Mouse (Mus musculus) hindbrain, embryonic 13.5 days (tissue): ENCODE results near the gene Tacc2. TPM values are rescaled to one million over a fixed set of nuclear protein-coding genes. Genes with fewer than 3 reads are reported as not detected.
A peak's percentile ranks its signal among the peaks of the same experiment; 100 is the strongest.

ENCODE experiments used
- ATAC-seq: fragments of 200-750 bp; cut with Nextera tagmentation; 2 replicates; pipeline ENCODE4 v1.8.0; 2017; ENCODE audit warnings: moderate TSS enrichment; ENCODE audit not compliant: low FRiP score
- H3K27ac ChIP-seq: fragments of 300-500 bp; sonication (generic); 2 replicates; pipeline ENCODE4 v1.5.1; 2015; ENCODE audit warnings: inconsistent platforms, mild to moderate bottlenecking, moderate library complexity
- H3K27me3 ChIP-seq: fragments of 300-500 bp; sonication (generic); 2 replicates; pipeline ENCODE4 v1.6.1; 2015; ENCODE audit warnings: mild to moderate bottlenecking, inconsistent platforms
- H3K36me3 ChIP-seq: fragments of 300-500 bp; sonication (generic); 2 replicates; pipeline ENCODE4 v1.6.1; 2015; ENCODE audit warnings: mild to moderate bottlenecking, inconsistent platforms
- H3K4me1 ChIP-seq: fragments of 300-500 bp; sonication (generic); replicated peaks from 2 replicates; pipeline ENCODE4 v1.6.1; 2015; ENCODE audit warnings: inconsistent platforms
- H3K4me2 ChIP-seq: fragments of 300-500 bp; sonication (generic); 2 replicates; pipeline ENCODE4 v1.6.1; 2015; ENCODE audit warnings: inconsistent platforms, mild to moderate bottlenecking, moderate library complexity
- H3K4me3 ChIP-seq: fragments of 300-500 bp; sonication (generic); 2 replicates; pipeline ENCODE4 v1.5.1; 2015; ENCODE audit warnings: mild to moderate bottlenecking, inconsistent platforms
- H3K9ac ChIP-seq: fragments of 300-500 bp; sonication (generic); 2 replicates; pipeline ENCODE4 v1.6.1; 2015; ENCODE audit warnings: mild to moderate bottlenecking, inconsistent platforms
- H3K9me3 ChIP-seq: fragments of 300-500 bp; sonication (generic); 2 replicates; pipeline ENCODE4 v1.6.1; 2016; ENCODE audit warnings: inconsistent platforms
- WGBS: fragments of 180-500 bp; shearing (Covaris S2); methylation state at CpG from one replicate; pipeline ENCODE4 v1.1.7; 2015; 5-methylcytosine and 5-hydroxymethylcytosine counted together
- polyA plus RNA-seq: library from polyadenylated mRNA; unstranded; fragments of >200 nt; fragmentation: Nextera tagmentation; extraction: Ambion mirVana; gene quantifications from 2 replicates; pipeline ENCODE4 v1.2.1, GENCODE M21; 2015

The Tacc2 gene
- polyA plus RNA-seq, 1 experiment from 2014 or later, result 59.1 TPM

GRCm38 (mm10) chr7:130676885-130677540, 99.8 kb downstream of the Tacc2 start:
- Histone ChIP-seq H3K27me3 (no peaks in the 10 kb centered on the region), H3K4me1 (peaks cover 37% of the 10 kb centered on the region), H3K9ac (0 out of 2 replicates have a peak overlapping the region, but pooled peaks have one; percentile 2), H3K4me2 (no peak overlapping the region), H3K36me3 (no peaks in the 10 kb centered on the region), H3K27ac (peak overlapping the region; percentile 81), H3K4me3 (no peak overlapping the region), H3K9me3 (no peaks in the 10 kb centered on the region)
- WGBS, result 47% methylated on average over 11 of the region's 11 CpGs
- peak; percentile 53; the same call in 1 of the 2 replicates for ATAC-seq

GRCm38 (mm10) chr7:130677541-130678274, 100.5 kb downstream of the Tacc2 start:
- Histone ChIP-seq H3K36me3 (no peaks in the 10 kb centered on the region), H3K27me3 (no peaks in the 10 kb centered on the region), H3K9ac (0 out of 2 replicates have a peak overlapping the region, but pooled peaks have one; percentile 2), H3K4me2 (no peak overlapping the region), H3K27ac (peak overlapping the region; percentile 81), H3K9me3 (no peaks in the 10 kb centered on the region), H3K4me3 (no peak overlapping the region), H3K4me1 (peaks cover 37% of the 10 kb centered on the region)
- no peak for ATAC-seq
- WGBS, result 58% methylated on average over 12 of the region's 12 CpGs

- WGBS, result 90% methylated on average over 6 of the region's 6 CpGs
- Histone ChIP-seq H3K4me1 (peaks cover 33% of the 10 kb centered on the region), H3K9ac (no peak overlapping the region), H3K9me3 (no peaks in the 10 kb centered on the region), H3K4me2 (no peak overlapping the region), H3K27me3 (no peaks in the 10 kb centered on the region), H3K4me3 (no peak overlapping the region), H3K36me3 (no peaks in the 10 kb centered on the region), H3K27ac (peak overlapping the region; percentile 81; the same call in 1 of the 2 replicates)
- ATAC-seq, result no peak
Observed at GRCm38 (mm10) chr7:130678414-130678813, 101.2 kb downstream of the Tacc2 start.

GRCm38 (mm10) chr7:130681798-130682197, 104.6 kb downstream of the Tacc2 start:
- no peak for ATAC-seq

GRCm38 (mm10) chr7:130688601-130689000, 111.4 kb downstream of the Tacc2 start:
- Histone ChIP-seq H3K4me1 (peaks cover 11% of the 10 kb centered on the region), H3K36me3 (no peaks in the 10 kb centered on the region), H3K9ac (no peak overlapping the region), H3K4me2 (no peak overlapping the region), H3K9me3 (no peaks in the 10 kb centered on the region), H3K27ac (no peak overlapping the region), H3K4me3 (no peak overlapping the region), H3K27me3 (no peaks in the 10 kb centered on the region)
- ATAC-seq, result no peak
- 83% methylated on average over 4 of the region's 4 CpGs for WGBS

More at GRCm38 (mm10) chr7:130681798-130682197, 104.6 kb downstream of the Tacc2 start:
- Histone ChIP-seq H3K36me3 (no peaks in the 10 kb centered on the region), H3K4me1 (peaks cover 18% of the 10 kb centered on the region), H3K9me3 (no peaks in the 10 kb centered on the region), H3K27me3 (no peaks in the 10 kb centered on the region), H3K4me3 (no peak overlapping the region), H3K4me2 (no peak overlapping the region), H3K9ac (peak overlapping the region; percentile 39; the same call in 1 of the 2 replicates), H3K27ac (peak overlapping the region; percentile 30; the same call in 1 of the 2 replicates)
- WGBS, result 73% methylated on average over 4 of the region's 4 CpGs

- Histone ChIP-seq H3K9me3 (no peaks in the 10 kb centered on the region), H3K4me1 (peaks cover 34% of the 10 kb centered on the region), H3K9ac (no peak overlapping the region), H3K36me3 (no peaks in the 10 kb centered on the region), H3K27me3 (no peaks in the 10 kb centered on the region), H3K4me2 (no peak overlapping the region), H3K4me3 (no peak overlapping the region), H3K27ac (no peak overlapping the region)
- ATAC-seq, result no peak
- WGBS, result 85% methylated on average over 6 of the region's 6 CpGs
Observed at GRCm38 (mm10) chr7:130690869-130691268, 113.6 kb downstream of the Tacc2 start.

GRCm38 (mm10) chr7:130691931-130692330, 114.7 kb downstream of the Tacc2 start:
- Histone ChIP-seq H3K4me3 (peak overlapping the region; percentile 93), H3K27me3 (no peaks in the 10 kb centered on the region), H3K4me2 (peak overlapping the region; percentile 63), H3K9ac (peak overlapping the region; percentile 100), H3K27ac (peak overlapping the region; percentile 100), H3K4me1 (peaks cover 45% of the 10 kb centered on the region), H3K36me3 (no peaks in the 10 kb centered on the region), H3K9me3 (no peaks in the 10 kb centered on the region)
- WGBS, result 52% methylated on average over 2 of the region's 2 CpGs
- ATAC-seq, result no peak

GRCm38 (mm10) chr7:130692392-130692942, 115.2 kb downstream of the Tacc2 start:
- Histone ChIP-seq H3K4me3 (peak overlapping the region; percentile 93), H3K9me3 (no peaks in the 10 kb centered on the region), H3K27me3 (no peaks in the 10 kb centered on the region), H3K4me1 (peaks cover 49% of the 10 kb centered on the region), H3K9ac (peak overlapping the region; percentile 100), H3K36me3 (no peaks in the 10 kb centered on the region), H3K27ac (peak overlapping the region; percentile 100), H3K4me2 (peak overlapping the region; percentile 63)
- under 1% methylated on average over 39 of the region's 39 CpGs for WGBS
- peak; percentile 93 for ATAC-seq

GRCm38 (mm10) chr7:130692943-130693799, 115.9 kb downstream of the Tacc2 start:
- peaks cover 56% of the 10 kb centered on the region for H3K4me1 ChIP-seq

GRCm38 (mm10) chr7:130693800-130694193, 116.6 kb downstream of the Tacc2 start:
- Histone ChIP-seq H3K4me3 (peak overlapping the region; percentile 93), H3K36me3 (no peaks in the 10 kb centered on the region), H3K9me3 (no peaks in the 10 kb centered on the region), H3K27me3 (no peaks in the 10 kb centered on the region), H3K9ac (peak overlapping the region; percentile 100), H3K27ac (peak overlapping the region; percentile 100), H3K4me1 (peaks cover 62% of the 10 kb centered on the region), H3K4me2 (peak overlapping the region; percentile 63)
- ATAC-seq, result no peak
- 11% methylated on average over 11 of the region's 11 CpGs for WGBS

More at GRCm38 (mm10) chr7:130692943-130693799, 115.9 kb downstream of the Tacc2 start:
- Histone ChIP-seq H3K9ac (peak overlapping the region; percentile 100), H3K4me2 (peak overlapping the region; percentile 63), H3K27ac (peak overlapping the region; percentile 100), H3K4me3 (peak overlapping the region; percentile 93), H3K27me3 (no peaks in the 10 kb centered on the region), H3K36me3 (no peaks in the 10 kb centered on the region), H3K9me3 (no peaks in the 10 kb centered on the region)
- WGBS, result 1% methylated on average over 19 of the region's 19 CpGs
- ATAC-seq, result peak; percentile 67

- Histone ChIP-seq H3K36me3 (peaks cover 7% of the 10 kb centered on the region; the same call in 1 of the 2 replicates), H3K27me3 (no peaks in the 10 kb centered on the region), H3K9me3 (no peaks in the 10 kb centered on the region), H3K4me2 (peak overlapping the region; percentile 63), H3K4me3 (peak overlapping the region; percentile 93), H3K9ac (peak overlapping the region; percentile 100), H3K27ac (peak overlapping the region; percentile 40; the same call in 1 of the 2 replicates), H3K4me1 (peaks cover 72% of the 10 kb centered on the region)
- whole genome bisulfite sequencing, result 74% methylated on average over 13 of the region's 13 CpGs
- no peak for ATAC-seq
Observed at GRCm38 (mm10) chr7:130695669-130696338, 118.6 kb downstream of the Tacc2 start.
